Mouse (Mus musculus) embryonic facial prominence, embryonic 14.5 days (tissue): ENCODE results near the gene Agap2. TPM values are rescaled to one million over a fixed set of nuclear protein-coding genes. Genes with fewer than 3 reads are reported as not detected.
A peak's percentile ranks its signal among the peaks of the same experiment; 100 is the strongest.
"Not testable (repeated sequence)": the region's sequence is repeated elsewhere in the genome, so short reads cannot be mapped to it uniquely, and the experiment has no call there.

ENCODE experiments used
- ATAC-seq: fragments of 200-750 bp; cut with Nextera tagmentation; 2 replicates; pipeline ENCODE4 v1.8.0; 2017; ENCODE audit warnings: low read depth, moderate number of reproducible peaks, moderate TSS enrichment
- DNase-seq: peaks from one replicate; pipeline ENCODE4 v3.0.0-alpha.2; 2015; ENCODE audit warnings: low spot score
- H3K27ac ChIP-seq: fragments of 300-500 bp; sonication (generic); replicated peaks from 2 replicates; pipeline ENCODE4 v1.5.1; 2014; ENCODE audit warnings: low read depth, mild to moderate bottlenecking, low read length, moderate library complexity
- H3K27me3 ChIP-seq: fragments of 300-500 bp; sonication (generic); replicated peaks from 2 replicates; pipeline ENCODE4 v1.6.1; 2014; ENCODE audit warnings: low read length; ENCODE audit not compliant: control insufficient read depth, insufficient read depth
- H3K36me3 ChIP-seq: fragments of 300-500 bp; sonication (generic); 2 replicates; pipeline ENCODE4 v1.6.1; 2014; ENCODE audit warnings: low read length, mixed read lengths; ENCODE audit not compliant: control insufficient read depth, insufficient read depth
- H3K4me1 ChIP-seq: fragments of 300-500 bp; sonication (generic); 2 replicates; pipeline ENCODE4 v1.6.1; 2014; ENCODE audit warnings: antibody characterized with exemption, low read length; ENCODE audit not compliant: control insufficient read depth, insufficient read depth
- H3K4me2 ChIP-seq: fragments of 300-500 bp; sonication (generic); 2 replicates; pipeline ENCODE4 v1.6.1; 2014; ENCODE audit warnings: low read depth, mild to moderate bottlenecking, low read length, moderate library complexity, mixed read lengths
- H3K4me3 ChIP-seq: fragments of 300-500 bp; sonication (generic); 2 replicates; pipeline ENCODE4 v1.5.1; 2014; ENCODE audit warnings: low read depth, mild to moderate bottlenecking, low read length
- H3K9ac ChIP-seq: fragments of 300-500 bp; sonication (generic); 2 replicates; pipeline ENCODE4 v1.6.1; 2014; ENCODE audit warnings: low read depth, mild to moderate bottlenecking, low read length, moderate library complexity, mixed read lengths
- H3K9me3 ChIP-seq: fragments of 300-500 bp; sonication (generic); 2 replicates; pipeline ENCODE4 v1.6.1; 2016; ENCODE audit warnings: low read length; ENCODE audit not compliant: control insufficient read depth
- WGBS: fragments of 180-500 bp; shearing (Covaris S2); extraction: QIAGEN DNeasy Blood & Tissue Kit; methylation state at CpG from one replicate; pipeline ENCODE4 v1.1.7; 2014; 5-methylcytosine and 5-hydroxymethylcytosine counted together
- polyA plus RNA-seq: library from polyadenylated mRNA; unstranded; fragments of >200 nt; fragmentation: Nextera tagmentation; extraction: Ambion mirVana; gene quantifications from 2 replicates; pipeline ENCODE4 v1.2.1, GENCODE M21; 2014

Agap2 gene
- polyA plus RNA-seq, 1 experiment from 2014 or later: 0.45 TPM

- no peaks in the 10 kb centered on the region for H3K9me3 ChIP-seq
- H3K27me3 ChIP-seq: peaks cover 21% of the 10 kb centered on the region
- H3K36me3 ChIP-seq: peaks cover 25% of the 10 kb centered on the region
- no peak overlapping the region for H3K4me2 ChIP-seq
- WGBS: 78% methylated on average over 19 of the region's 20 CpGs
- H3K9ac ChIP-seq: no peak overlapping the region
- H3K4me1 ChIP-seq: peaks cover 4% of the 10 kb centered on the region; the same call in 1 of the 2 replicates
- H3K4me3 ChIP-seq: no peak overlapping the region
- DNase-seq: no peak
- no peak overlapping the region for H3K27ac ChIP-seq
- ATAC-seq: no peak
These were observed 18.6 kb upstream of the Agap2 start for GRCm38 (mm10) chr10:127056490-127056889.

GRCm38 (mm10) chr10:127058161-127058560, 16.9 kb upstream of the Agap2 start:
- Histone ChIP-seq H3K27me3 (peaks cover 14% of the 10 kb centered on the region; the same call in 1 of the 2 replicates), H3K27ac (no peak overlapping the region), H3K9me3 (no peaks in the 10 kb centered on the region), H3K4me3 (peak overlapping the region; percentile 83), H3K4me2 (peak overlapping the region; percentile 96), H3K4me1 (peaks cover 7% of the 10 kb centered on the region; the same call in 1 of the 2 replicates), H3K9ac (no peak overlapping the region), H3K36me3 (peaks cover 25% of the 10 kb centered on the region)
- DNase-seq: peak; percentile 82
- under 1% methylated on average over 9 of the region's 9 CpGs for WGBS
- peak; percentile 35 for ATAC-seq

GRCm38 (mm10) chr10:127058708-127059107, 16.4 kb upstream of the Agap2 start:
- ATAC-seq (no peak; the same call in 1 of the 2 replicates), DNase-seq (no peak)
- 6% methylated on average over 8 of the region's 8 CpGs for WGBS
- no peaks in the 10 kb centered on the region for H3K9me3 ChIP-seq
- peak overlapping the region; percentile 89 for H3K9ac ChIP-seq
- H3K27me3 ChIP-seq: peaks cover 14% of the 10 kb centered on the region; the same call in 1 of the 2 replicates
- H3K27ac ChIP-seq: no peak overlapping the region
- peak overlapping the region; percentile 96 for H3K4me2 ChIP-seq
- peaks cover 25% of the 10 kb centered on the region for H3K36me3 ChIP-seq
- H3K4me1 ChIP-seq: peaks cover 7% of the 10 kb centered on the region; the same call in 1 of the 2 replicates
- H3K4me3 ChIP-seq: peak overlapping the region; percentile 83

- H3K9me3 ChIP-seq: no peaks in the 10 kb centered on the region
- peak overlapping the region; percentile 83 for H3K4me3 ChIP-seq
- DNase-seq: no peak
- H3K36me3 ChIP-seq: peaks cover 25% of the 10 kb centered on the region
- H3K9ac ChIP-seq: peak overlapping the region; percentile 89
- H3K4me2 ChIP-seq: peak overlapping the region; percentile 96
- H3K27ac ChIP-seq: peak overlapping the region; percentile 58
- H3K27me3 ChIP-seq: peaks cover 14% of the 10 kb centered on the region; the same call in 1 of the 2 replicates
- no peak; the same call in 1 of the 2 replicates for ATAC-seq
- peaks cover 7% of the 10 kb centered on the region; the same call in 1 of the 2 replicates for H3K4me1 ChIP-seq
- WGBS: 0% methylated on average over 6 of the region's 92 CpGs
These were observed 15.7 kb upstream of the Agap2 start for GRCm38 (mm10) chr10:127059174-127059967.

- no peaks in the 10 kb centered on the region for H3K9me3 ChIP-seq
- H3K27ac ChIP-seq: peak within 1 kb of the TSS; percentile 58
- H3K27me3 ChIP-seq: peaks cover 14% of the 10 kb centered on the region; the same call in 1 of the 2 replicates
- peak within 1 kb of the TSS; percentile 96 for H3K4me2 ChIP-seq
- H3K4me3 ChIP-seq: peak within 1 kb of the TSS; percentile 83
- H3K9ac ChIP-seq: peak within 1 kb of the TSS; percentile 89
- ATAC-seq: peak; percentile 39
- H3K4me1 ChIP-seq: peaks cover 13% of the 10 kb centered on the region
- DNase-seq: peak; percentile 93
- WGBS: 1% methylated on average over 35 of the region's 72 CpGs
- peaks cover 31% of the 10 kb centered on the region for H3K36me3 ChIP-seq
These were observed 14.8 kb upstream of the Agap2 start, which contains the start of gene March9 for GRCm38 (mm10) chr10:127059968-127060916. March9 (minus strand) TSS chr10:127060184.

- Histone ChIP-seq H3K27ac (no peak overlapping the region), H3K9ac (no peak overlapping the region), H3K27me3 (peaks cover 14% of the 10 kb centered on the region; the same call in 1 of the 2 replicates), H3K9me3 (no peaks in the 10 kb centered on the region), H3K4me1 (peaks cover 13% of the 10 kb centered on the region), H3K4me2 (no peak overlapping the region), H3K36me3 (peaks cover 33% of the 10 kb centered on the region), H3K4me3 (no peak overlapping the region)
- 34% methylated on average over 5 of the region's 5 CpGs for WGBS
- DNase-seq (no peak), ATAC-seq (no peak)
These were observed 14.0 kb upstream of the Agap2 start for GRCm38 (mm10) chr10:127061085-127061484.

- DNase-seq (no peak), ATAC-seq (no peak)
- Histone ChIP-seq H3K36me3 (peaks cover 33% of the 10 kb centered on the region), H3K4me2 (no peak overlapping the region), H3K27me3 (peaks cover 14% of the 10 kb centered on the region; the same call in 1 of the 2 replicates), H3K9ac (no peak overlapping the region), H3K4me1 (peaks cover 13% of the 10 kb centered on the region), H3K9me3 (no peaks in the 10 kb centered on the region), H3K27ac (no peak overlapping the region), H3K4me3 (no peak overlapping the region)
- WGBS: 64% methylated on average over 2 of the region's 2 CpGs
These were observed 13.6 kb upstream of the Agap2 start for GRCm38 (mm10) chr10:127061513-127061912.

- peaks cover 13% of the 10 kb centered on the region for H3K4me1 ChIP-seq
- peaks cover 33% of the 10 kb centered on the region for H3K36me3 ChIP-seq
- 79% methylated on average over 4 of the region's 4 CpGs for WGBS
- H3K27me3 ChIP-seq: peaks cover 14% of the 10 kb centered on the region; the same call in 1 of the 2 replicates
- H3K9ac ChIP-seq, H3K9me3 ChIP-seq, H3K4me3 ChIP-seq, DNase-seq, H3K4me2 ChIP-seq, ATAC-seq, H3K27ac ChIP-seq: not testable (repeated sequence)
These were observed 13.0 kb upstream of the Agap2 start for GRCm38 (mm10) chr10:127062101-127062500.
